Mouse (Mus musculus): ENCODE results near the gene Serpinb12. TPM values are rescaled to one million over a fixed set of nuclear protein-coding genes. Genes with fewer than 3 reads are reported as not detected.

Gene Serpinb12
- not detected in 2 replicates for polyA plus RNA-seq (2012; ENCODE audit: low replicate concordance)

GRCm38 (mm10) chr1:106934265-106934664, at the start of gene Serpinb12:
Gene Serpinb12 (plus strand): TSS chr1:106934449.

GRCm38 (mm10) chr1:106980684-106981083, 46.4 kb downstream of the Serpinb12 start, which contains the start of gene Serpinb13:
Gene Serpinb13 (plus strand): TSS chr1:106980984.

Other genes starting within 250 kb of the Serpinb12 start
- 2.7 and 2.9 TPM in 2 replicates for gene Bcl2, start 220.2 kb upstream of the Serpinb12 start, polyA plus RNA-seq (2012; ENCODE audit: low replicate concordance)
- gene Kdsr, start 174.7 kb upstream of the Serpinb12 start, polyA plus RNA-seq (2012; ENCODE audit: low replicate concordance), result 0.05 and 2.1 TPM in 2 replicates
- 19.8 and 32.4 TPM in 2 replicates for gene Vps4b, start 137.7 kb upstream of the Serpinb12 start, polyA plus RNA-seq (2012; ENCODE audit: low replicate concordance)
- gene Serpinb5, start 73.3 kb upstream of the Serpinb12 start, polyA plus RNA-seq (2012; ENCODE audit: low replicate concordance), result 0.07 TPM in 1 of 2 replicates, not detected in the other
- gene Serpinb13, start 46.5 kb downstream of the Serpinb12 start, polyA plus RNA-seq (2012; ENCODE audit: low replicate concordance), result 0.15 TPM in 1 of 2 replicates, not detected in the other
- not detected in 2 replicates for gene Serpinb3a, start 117.9 kb downstream of the Serpinb12 start, polyA plus RNA-seq (2012; ENCODE audit: low replicate concordance)
- gene Serpinb3d, start 149.1 kb downstream of the Serpinb12 start, polyA plus RNA-seq (2012; ENCODE audit: low replicate concordance), result not detected in 2 replicates